Mouse (Mus musculus) WW6 (cell line): ENCODE measurements at regions not wholly inside any gene's neighbourhood (a gene's known extent, or its start where the extent isn't known, plus 50 kb on each side); places are given as distances from the start of the nearest gene placed in this dataset.

Source experiments
- DNase-seq: peaks from one replicate; pipeline ENCODE4 v3.0.0-alpha.2; 2013; ENCODE audit warnings: low read depth, low spot score

GRCm38 (mm10) chr11:19145263-19145662 lies 126.5 kb upstream of the Meis1 start:
- no peak for DNase-seq

GRCm38 (mm10) chr11:19145991-19146390 lies 127.2 kb upstream of the Meis1 start:
- DNase-seq = no peak

- DNase-seq = no peak
Measured at GRCm38 (mm10) chr11:19151026-19151425, 132.2 kb upstream of the Meis1 start.

- no peak for DNase-seq
Measured at GRCm38 (mm10) chr11:19153714-19154113, 134.9 kb upstream of the Meis1 start.

- DNase-seq = no peak
Measured at GRCm38 (mm10) chr11:19154813-19155616, 136.2 kb upstream of the Meis1 start.

- DNase-seq = no peak
Measured at GRCm38 (mm10) chr11:19155617-19155983, 136.8 kb upstream of the Meis1 start.

GRCm38 (mm10) chr11:19160227-19160626 lies 141.4 kb upstream of the Meis1 start:
- DNase-seq = no peak

- no peak for DNase-seq
Measured at GRCm38 (mm10) chr11:19160669-19161068, 141.9 kb upstream of the Meis1 start.

GRCm38 (mm10) chr11:19170938-19171337 lies 152.2 kb upstream of the Meis1 start:
- DNase-seq = no peak

GRCm38 (mm10) chr11:19174305-19175017 lies 155.7 kb upstream of the Meis1 start:
- DNase-seq = no peak

- DNase-seq = no peak
Measured at GRCm38 (mm10) chr11:19179290-19179689, 160.5 kb upstream of the Meis1 start.

- DNase-seq = no peak
Measured at GRCm38 (mm10) chr11:19189778-19190177, 171.0 kb upstream of the Meis1 start.

GRCm38 (mm10) chr11:19194464-19194863 lies 175.7 kb upstream of the Meis1 start:
- no peak for DNase-seq

- DNase-seq = no peak
Measured at GRCm38 (mm10) chr11:19197790-19198189, 179.0 kb upstream of the Meis1 start.

- no peak for DNase-seq
Measured at GRCm38 (mm10) chr11:19202602-19203517, 184.1 kb upstream of the Meis1 start.

GRCm38 (mm10) chr11:19203518-19203900 lies 184.7 kb upstream of the Meis1 start:
- DNase-seq = no peak

GRCm38 (mm10) chr11:19203968-19204367 lies 185.2 kb upstream of the Meis1 start:
- DNase-seq = no peak

GRCm38 (mm10) chr11:19204521-19204920 lies 185.7 kb upstream of the Meis1 start:
- DNase-seq = no peak

- DNase-seq = no peak
Measured at GRCm38 (mm10) chr11:19205174-19205573, 186.4 kb upstream of the Meis1 start.

GRCm38 (mm10) chr11:19219476-19219875 lies 200.7 kb upstream of the Meis1 start:
- DNase-seq = no peak

- DNase-seq = no peak
Measured at GRCm38 (mm10) chr11:19221442-19221841, 202.7 kb upstream of the Meis1 start.

- DNase-seq = no peak
Measured at GRCm38 (mm10) chr11:19226756-19227155, 208.0 kb upstream of the Meis1 start.
